Mouse (Mus musculus) limb, embryonic 15.5 days (tissue): ENCODE measurements around the gene Gm20388. TPM values are rescaled to one million over a fixed set of nuclear protein-coding genes. Genes with fewer than 3 reads are reported as not detected.

Source experiments
- ATAC-seq: fragments of 200-750 bp; cut with Nextera tagmentation; 2 replicates; pipeline ENCODE4 v1.8.0; 2017; ENCODE audit warnings: low read depth, moderate TSS enrichment; ENCODE audit not compliant: insufficient number of reproducible peaks, low FRiP score, low TSS enrichment
- H3K27ac ChIP-seq: fragments of 300-500 bp; sonication (generic); 2 replicates; pipeline ENCODE4 v1.5.1; 2015; ENCODE audit warnings: moderate library complexity, mild to moderate bottlenecking, inconsistent platforms
- H3K27me3 ChIP-seq: fragments of 300-500 bp; sonication (generic); 2 replicates; pipeline ENCODE4 v1.6.1; 2015; ENCODE audit warnings: inconsistent platforms
- H3K36me3 ChIP-seq: fragments of 300-500 bp; sonication (generic); 2 replicates; pipeline ENCODE4 v1.6.1; 2015; ENCODE audit warnings: inconsistent platforms
- H3K4me1 ChIP-seq: fragments of 300-500 bp; sonication (generic); 2 replicates; pipeline ENCODE4 v1.6.1; 2015; ENCODE audit warnings: inconsistent platforms
- H3K4me2 ChIP-seq: fragments of 300-500 bp; sonication (generic); 2 replicates; pipeline ENCODE4 v1.6.1; 2015; ENCODE audit warnings: mild to moderate bottlenecking, inconsistent platforms
- H3K4me3 ChIP-seq: fragments of 300-500 bp; sonication (generic); 2 replicates; pipeline ENCODE4 v1.5.1; 2015; ENCODE audit warnings: mild to moderate bottlenecking, inconsistent platforms
- H3K9ac ChIP-seq: fragments of 300-500 bp; sonication (generic); 2 replicates; pipeline ENCODE4 v1.6.1; 2015; ENCODE audit warnings: inconsistent platforms
- H3K9me3 ChIP-seq: fragments of 300-500 bp; sonication (generic); 2 replicates; pipeline ENCODE4 v1.6.1; 2016; ENCODE audit warnings: inconsistent platforms
- WGBS: fragments of 180-500 bp; shearing (Covaris S2); methylation state at CpG from one replicate; pipeline ENCODE4 v1.1.7; 2015; 5-methylcytosine and 5-hydroxymethylcytosine counted together
- polyA plus RNA-seq: library from polyadenylated mRNA; unstranded; fragments of >200 nt; fragmentation: Nextera tagmentation; extraction: Ambion mirVana; gene quantifications from 2 replicates; pipeline ENCODE4 v1.2.1, GENCODE M21; 2015

Gm20388 gene
- polyA plus RNA-seq, 1 experiment from 2014 or later: 4.9 TPM

DNA sequence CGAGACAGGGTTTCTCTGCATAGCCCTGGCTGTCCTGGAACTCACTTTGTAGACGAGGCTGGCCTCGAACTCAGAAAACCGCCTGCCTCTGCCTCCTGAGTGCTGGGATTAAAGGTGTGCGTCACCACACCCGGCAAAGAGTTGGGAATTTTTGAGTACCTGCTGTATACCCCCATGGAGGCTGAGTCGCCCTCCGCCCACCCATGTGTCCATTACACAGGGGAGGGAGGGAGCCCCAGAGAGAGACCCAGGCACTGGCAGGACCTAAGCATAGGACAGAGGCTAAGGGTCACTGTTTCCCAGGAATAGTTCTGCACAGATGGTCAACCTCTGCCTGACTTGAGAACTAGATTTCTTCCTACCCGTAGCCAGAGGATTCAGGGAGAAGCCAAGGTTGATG lies 596.6 kb downstream of the Gm20388 start:
- Histone ChIP-seq H3K9ac (no peak overlapping the region), H3K4me3 (no peak overlapping the region), H3K4me2 (no peak overlapping the region), H3K9me3 (no peaks in the 10 kb centered on the region), H3K36me3 (no peaks in the 10 kb centered on the region), H3K27me3 (peaks cover 7% of the 10 kb centered on the region; the same call in 1 of the 2 replicates), H3K27ac (no peak overlapping the region), H3K4me1 (peaks cover 82% of the 10 kb centered on the region)
- no peak for ATAC-seq
- 86% methylated on average over 9 of the region's 9 CpGs for WGBS

DNA sequence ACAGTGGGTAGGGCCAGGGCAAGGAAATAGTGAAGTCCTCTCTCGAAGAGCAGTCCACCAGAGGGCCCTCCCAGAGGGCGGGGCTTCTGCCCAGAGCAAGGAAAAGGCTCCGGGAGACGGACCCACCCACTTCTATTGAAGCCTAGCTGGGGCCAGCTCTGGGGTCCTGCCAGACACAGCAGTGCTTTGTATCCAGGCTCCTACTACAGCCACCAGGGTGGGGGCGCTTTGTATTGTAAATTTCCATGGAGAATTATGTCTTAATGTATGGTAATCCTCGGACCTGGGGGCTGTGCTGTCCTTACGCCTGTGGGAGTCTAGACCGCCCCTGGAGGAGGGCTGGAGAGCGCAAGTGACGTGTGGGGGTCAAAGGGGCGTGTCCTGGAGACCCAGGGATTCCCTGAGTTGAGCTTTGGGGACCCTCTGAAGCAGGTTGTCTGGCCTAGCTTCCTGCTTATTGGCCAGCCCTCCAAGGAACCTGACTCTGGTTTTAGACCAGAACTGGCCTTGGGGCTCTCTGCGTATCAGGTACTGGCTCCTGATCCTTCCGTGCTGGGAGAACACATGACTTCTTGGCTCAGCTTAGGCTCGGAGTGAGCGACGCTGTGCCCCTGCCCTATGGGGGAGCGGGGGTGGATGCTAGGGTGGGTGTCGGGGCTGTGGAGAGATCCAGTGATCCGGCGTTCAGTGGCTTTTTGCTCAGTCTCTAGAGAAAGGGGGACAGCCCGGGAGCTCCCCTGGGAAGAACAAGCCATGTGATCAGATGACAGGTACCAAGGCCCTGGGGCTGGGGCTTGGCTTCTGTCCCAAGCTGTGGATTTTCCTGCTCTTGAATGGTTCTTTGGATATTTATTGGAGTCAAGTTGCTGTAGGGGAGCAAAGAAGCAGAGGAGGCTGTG lies 598.7 kb downstream of the Gm20388 start:
- Histone ChIP-seq H3K4me1 (peaks cover 88% of the 10 kb centered on the region), H3K9me3 (no peaks in the 10 kb centered on the region), H3K36me3 (no peaks in the 10 kb centered on the region), H3K4me2 (peak overlapping the region; percentile 36), H3K4me3 (peak overlapping the region; percentile 0; the same call in 1 of the 2 replicates), H3K27ac (no peak overlapping the region), H3K9ac (no peak overlapping the region), H3K27me3 (peaks cover 5% of the 10 kb centered on the region; the same call in 1 of the 2 replicates)
- 7% methylated on average over 21 of the region's 21 CpGs for WGBS
- no peak for ATAC-seq

DNA sequence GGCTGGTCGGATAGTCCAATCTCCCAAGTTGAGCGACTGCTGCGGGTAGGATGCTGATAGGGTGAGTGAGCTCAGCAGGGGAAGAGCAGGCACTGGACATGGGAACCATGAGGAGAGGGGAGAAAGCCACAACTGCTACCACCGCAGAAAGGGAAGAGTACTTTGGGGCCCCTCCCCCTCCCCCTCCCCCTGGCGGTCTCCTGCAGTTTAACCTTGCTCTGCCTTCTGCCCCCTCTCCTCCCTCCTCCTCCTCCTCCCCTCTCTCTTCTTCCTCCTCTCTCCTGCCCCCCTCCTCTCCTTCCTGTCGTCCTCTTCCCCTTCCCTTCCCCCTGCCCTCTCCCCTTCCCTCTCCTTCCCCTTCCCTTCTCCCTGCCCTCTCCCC lies 599.4 kb downstream of the Gm20388 start:
- no peak overlapping the region for H3K9ac ChIP-seq
- no peak overlapping the region for H3K27ac ChIP-seq
- ATAC-seq: no peak
- H3K36me3 ChIP-seq: no peaks in the 10 kb centered on the region
- peaks cover 87% of the 10 kb centered on the region for H3K4me1 ChIP-seq
- 16% methylated on average over 6 of the region's 6 CpGs for WGBS
- H3K4me2 ChIP-seq: peak overlapping the region; percentile 36; the same call in 1 of the 2 replicates
- no peak overlapping the region for H3K4me3 ChIP-seq
- H3K27me3 ChIP-seq: peaks cover 5% of the 10 kb centered on the region; the same call in 1 of the 2 replicates
- H3K9me3 ChIP-seq: no peaks in the 10 kb centered on the region

DNA sequence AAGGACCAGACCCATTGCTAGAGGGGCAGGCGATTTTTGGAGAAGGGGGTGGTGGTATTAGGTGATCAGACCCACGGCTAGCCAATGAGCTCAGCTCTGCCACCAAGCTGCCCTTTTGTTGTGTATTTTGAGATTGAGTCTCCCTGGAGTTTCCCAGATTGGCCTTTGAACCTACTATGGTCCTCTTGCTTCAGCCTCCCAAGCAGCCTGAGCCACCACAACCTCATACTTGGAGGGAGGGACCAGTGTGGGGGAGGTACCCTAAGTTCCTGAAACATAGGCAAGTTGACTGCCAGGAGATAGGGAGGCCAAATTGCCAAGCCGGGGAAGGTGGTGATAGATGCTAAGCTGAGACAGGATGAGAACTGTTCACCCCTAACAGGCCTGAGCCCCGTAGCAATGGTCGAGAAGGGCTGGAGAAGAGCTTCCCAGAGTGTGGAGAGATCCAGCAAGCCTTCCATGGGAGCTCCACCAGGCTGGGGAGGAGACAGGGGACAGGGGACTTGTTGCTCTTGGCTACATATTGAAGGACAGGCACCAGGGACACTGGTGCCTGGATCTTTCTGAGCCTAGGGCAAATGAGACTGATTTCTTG lies 600.3 kb downstream of the Gm20388 start:
- 40% methylated on average over 5 of the region's 5 CpGs for WGBS
- H3K36me3 ChIP-seq: no peaks in the 10 kb centered on the region
- H3K9me3 ChIP-seq: no peaks in the 10 kb centered on the region
- peaks cover 83% of the 10 kb centered on the region for H3K4me1 ChIP-seq
- H3K9ac ChIP-seq: no peak overlapping the region
- H3K27ac ChIP-seq: no peak overlapping the region
- no peak for ATAC-seq
- H3K4me3 ChIP-seq: no peak overlapping the region
- H3K4me2 ChIP-seq: no peak overlapping the region
- H3K27me3 ChIP-seq: peaks cover 5% of the 10 kb centered on the region; the same call in 1 of the 2 replicates

DNA sequence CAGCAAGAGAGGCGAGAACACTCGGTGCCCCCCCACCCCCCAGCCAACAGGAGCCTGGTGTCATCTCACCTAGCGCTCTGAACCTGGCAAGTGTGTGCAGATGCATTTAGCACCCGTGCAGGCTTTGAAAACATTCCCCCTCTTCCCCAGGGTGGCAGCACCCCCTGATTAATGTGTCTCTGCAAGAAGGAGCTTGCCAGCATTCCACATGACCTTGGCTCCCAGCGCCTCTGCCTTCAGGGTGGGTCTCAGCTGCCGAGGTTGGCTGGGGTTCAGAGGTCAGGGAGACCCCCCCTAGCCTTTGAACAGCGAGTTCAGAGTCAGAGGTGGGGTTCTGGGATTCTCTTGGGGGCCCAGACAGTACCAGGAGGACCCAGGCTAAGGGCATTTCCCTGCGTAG lies 601.1 kb downstream of the Gm20388 start:
- Histone ChIP-seq H3K36me3 (no peaks in the 10 kb centered on the region), H3K27ac (peak overlapping the region; percentile 8; the same call in 1 of the 2 replicates), H3K9ac (0 out of 2 replicates have a peak overlapping the region, but pooled peaks have one; percentile 7), H3K4me2 (no peak overlapping the region), H3K27me3 (peaks cover 5% of the 10 kb centered on the region; the same call in 1 of the 2 replicates), H3K9me3 (no peaks in the 10 kb centered on the region), H3K4me3 (no peak overlapping the region), H3K4me1 (peaks cover 83% of the 10 kb centered on the region)
- 31% methylated on average over 8 of the region's 8 CpGs for WGBS
- ATAC-seq: no peak

DNA sequence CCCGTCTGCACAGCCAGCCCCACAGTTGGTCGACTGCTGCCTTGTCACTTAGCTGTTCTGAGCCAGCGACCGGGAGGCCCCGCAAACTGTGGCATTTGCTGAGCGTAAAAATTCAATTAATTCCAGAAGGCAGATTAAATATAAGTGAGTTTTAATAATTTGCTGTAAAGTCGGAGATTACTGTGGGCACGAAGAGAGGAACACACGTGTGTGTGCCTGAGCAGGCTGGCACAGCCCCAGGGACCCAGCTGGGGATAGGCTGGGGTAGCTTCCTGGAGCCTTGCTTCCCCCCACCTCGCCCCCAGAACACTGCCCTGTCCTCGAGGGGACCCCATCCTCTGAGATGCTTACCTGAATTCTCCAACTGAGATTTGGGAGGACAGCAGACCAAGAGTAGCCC lies 601.7 kb downstream of the Gm20388 start:
- H3K4me1 ChIP-seq: peaks cover 87% of the 10 kb centered on the region
- H3K9me3 ChIP-seq: no peaks in the 10 kb centered on the region
- no peak overlapping the region for H3K9ac ChIP-seq
- ATAC-seq: no peak
- no peaks in the 10 kb centered on the region for H3K36me3 ChIP-seq
- H3K4me2 ChIP-seq: no peak overlapping the region
- no peak overlapping the region for H3K4me3 ChIP-seq
- 22% methylated on average over 11 of the region's 11 CpGs for WGBS
- peaks cover 5% of the 10 kb centered on the region; the same call in 1 of the 2 replicates for H3K27me3 ChIP-seq
- 0 out of 2 replicates have a peak overlapping the region, but pooled peaks have one; percentile 8 for H3K27ac ChIP-seq

DNA sequence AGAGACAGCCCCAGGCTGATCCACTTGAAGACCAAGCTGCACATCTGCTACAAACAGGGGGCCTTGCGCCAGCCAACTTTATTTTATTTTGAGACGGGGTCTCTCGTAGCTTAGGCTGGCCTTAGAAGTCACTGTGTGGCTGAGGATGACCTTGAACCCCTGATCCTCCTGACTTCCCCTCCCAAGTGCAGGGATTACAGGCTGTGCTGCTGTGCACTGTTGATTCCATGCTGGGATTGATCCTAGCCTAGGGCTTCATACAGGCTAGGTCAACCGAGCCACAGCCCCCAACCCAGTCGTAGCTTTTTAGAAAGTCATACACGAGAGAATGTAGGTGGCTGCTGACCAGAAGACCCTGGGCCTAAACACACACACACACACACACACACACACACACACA lies 602.5 kb downstream of the Gm20388 start:
- H3K4me3 ChIP-seq: no peak overlapping the region
- no peaks in the 10 kb centered on the region for H3K9me3 ChIP-seq
- no peak overlapping the region for H3K9ac ChIP-seq
- no peaks in the 10 kb centered on the region for H3K27me3 ChIP-seq
- H3K4me2 ChIP-seq: no peak overlapping the region
- H3K27ac ChIP-seq: no peak overlapping the region
- WGBS: 61% methylated on average over 6 of the region's 6 CpGs
- H3K4me1 ChIP-seq: peaks cover 91% of the 10 kb centered on the region
- no peak for ATAC-seq
- no peaks in the 10 kb centered on the region for H3K36me3 ChIP-seq

DNA sequence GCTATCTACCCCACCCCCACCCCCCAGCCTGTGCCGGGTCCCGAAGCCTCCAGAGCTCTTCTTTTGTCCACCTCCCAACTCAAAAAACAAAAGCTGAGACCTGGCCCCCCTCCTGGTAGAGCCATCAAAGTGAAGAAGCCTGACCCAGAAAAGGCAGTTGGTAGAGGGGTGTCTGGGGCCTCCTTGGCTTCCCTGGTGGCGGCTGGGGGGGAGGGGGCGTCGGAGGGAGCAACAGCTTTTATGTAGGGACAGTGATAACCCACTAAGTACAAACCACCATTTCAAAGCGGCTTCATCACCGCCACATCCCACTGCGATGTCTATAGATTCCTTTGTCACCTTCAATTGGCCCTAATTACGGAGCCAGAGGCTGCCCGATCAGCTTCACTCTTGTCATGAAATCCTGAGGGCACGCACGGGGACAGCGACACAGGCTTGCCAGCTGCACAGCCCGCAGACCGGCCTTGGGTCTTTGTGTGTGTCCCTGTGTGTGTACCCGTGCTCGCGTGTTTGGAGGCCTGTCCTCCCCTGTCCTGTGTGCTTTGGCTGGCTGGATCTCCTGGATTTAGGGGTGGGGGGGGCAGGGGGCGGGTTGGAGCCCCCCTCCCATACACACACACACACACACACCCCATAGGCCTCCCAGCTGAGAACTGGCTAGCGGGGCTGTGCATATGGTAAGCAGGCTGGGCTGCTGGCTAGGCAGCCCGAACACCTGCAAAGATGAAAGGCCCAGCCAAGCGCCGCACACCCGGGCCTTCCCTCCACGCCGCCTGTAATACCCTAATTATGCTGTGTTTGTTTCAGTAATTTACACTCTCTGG lies 603.2 kb downstream of the Gm20388 start:
- Histone ChIP-seq H3K4me2 (no peak overlapping the region), H3K4me3 (no peak overlapping the region), H3K27me3 (no peaks in the 10 kb centered on the region), H3K27ac (no peak overlapping the region; the same call in 1 of the 2 replicates), H3K9ac (no peak overlapping the region), H3K36me3 (no peaks in the 10 kb centered on the region), H3K4me1 (peaks cover 92% of the 10 kb centered on the region), H3K9me3 (no peaks in the 10 kb centered on the region)
- no peak for ATAC-seq
- WGBS: 24% methylated on average over 26 of the region's 26 CpGs

DNA sequence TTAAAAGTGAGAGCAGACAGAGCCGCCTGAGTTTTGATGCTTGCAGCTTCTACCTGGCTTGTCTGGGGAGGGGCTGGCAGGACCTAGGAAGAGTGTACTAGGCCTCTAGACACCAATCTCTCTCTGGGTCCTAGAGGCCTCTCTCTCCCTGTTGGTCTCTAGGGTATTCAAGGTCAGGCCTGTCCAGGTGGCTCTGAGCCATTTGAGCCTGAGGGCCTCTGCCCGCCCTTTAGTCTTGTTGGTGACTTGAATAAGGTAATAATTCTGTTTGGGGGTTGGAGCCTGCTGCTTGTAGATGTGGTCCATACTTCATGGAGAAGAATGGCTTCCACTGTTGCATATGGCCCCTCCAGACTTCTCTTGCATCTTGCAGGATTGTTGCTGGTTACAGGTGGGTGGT lies 604.6 kb downstream of the Gm20388 start:
- Histone ChIP-seq H3K4me1 (peaks cover 91% of the 10 kb centered on the region), H3K4me3 (no peak overlapping the region), H3K9ac (no peak overlapping the region), H3K27me3 (no peaks in the 10 kb centered on the region), H3K27ac (no peak overlapping the region), H3K9me3 (no peaks in the 10 kb centered on the region), H3K4me2 (no peak overlapping the region), H3K36me3 (no peaks in the 10 kb centered on the region)
- no peak for ATAC-seq
- WGBS: 92% methylated on average over 2 of the region's 2 CpGs

DNA sequence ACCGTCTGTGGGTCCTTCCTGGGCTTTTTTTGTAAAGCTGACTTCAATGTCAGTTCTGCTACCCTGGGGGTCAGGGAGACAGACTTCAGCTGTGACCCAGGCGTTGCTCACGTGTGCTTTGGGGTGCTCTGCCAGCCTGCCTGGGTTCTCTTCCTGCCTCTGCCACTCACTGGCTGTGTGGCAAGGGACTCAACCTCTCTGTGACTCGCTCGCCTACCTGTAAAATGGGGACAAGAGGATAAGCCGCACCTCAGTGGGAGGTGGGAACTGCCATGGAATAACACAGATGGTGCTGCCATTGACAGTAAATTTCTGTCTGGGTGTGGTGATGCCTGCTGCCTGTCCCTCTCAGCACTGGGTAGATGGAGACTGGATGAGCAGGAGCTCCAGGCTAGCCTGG lies 605.0 kb downstream of the Gm20388 start:
- no peaks in the 10 kb centered on the region for H3K27me3 ChIP-seq
- ATAC-seq: no peak
- no peak overlapping the region for H3K4me3 ChIP-seq
- H3K9ac ChIP-seq: no peak overlapping the region
- no peak overlapping the region for H3K4me2 ChIP-seq
- H3K4me1 ChIP-seq: peaks cover 92% of the 10 kb centered on the region
- WGBS: 92% methylated on average over 6 of the region's 6 CpGs
- no peaks in the 10 kb centered on the region for H3K9me3 ChIP-seq
- H3K36me3 ChIP-seq: no peaks in the 10 kb centered on the region
- no peak overlapping the region for H3K27ac ChIP-seq

DNA sequence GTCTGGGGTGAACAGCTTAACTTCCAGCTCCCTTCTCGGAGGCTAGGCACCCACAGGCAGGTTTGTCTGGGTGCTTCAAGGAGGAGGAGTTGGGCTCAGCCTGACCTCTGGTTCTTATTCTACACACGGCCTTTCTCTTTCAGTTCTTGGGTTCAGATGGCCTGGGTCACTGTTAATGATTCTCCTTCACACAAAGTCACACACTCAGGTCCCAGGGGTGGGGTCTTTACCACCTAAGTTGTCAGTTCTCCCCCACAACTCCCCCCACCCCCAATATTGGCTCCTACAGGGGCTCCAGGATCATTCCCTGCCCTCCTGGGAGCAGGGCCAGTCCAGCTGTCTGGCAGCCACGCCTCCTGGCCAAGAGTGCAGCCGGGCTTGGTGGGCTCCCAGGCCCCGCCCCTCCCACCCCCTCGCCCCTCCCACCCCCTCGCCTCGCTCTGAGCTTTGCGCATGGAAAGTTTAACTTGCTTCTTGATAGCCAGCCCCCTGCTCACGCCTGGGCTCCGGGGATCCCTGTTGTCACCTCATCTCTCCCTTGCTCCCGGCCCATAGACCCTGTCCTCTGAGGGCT lies 605.6 kb downstream of the Gm20388 start:
- Histone ChIP-seq H3K27me3 (no peaks in the 10 kb centered on the region), H3K9ac (no peak overlapping the region), H3K4me2 (peak overlapping the region; percentile 10; the same call in 1 of the 2 replicates), H3K36me3 (no peaks in the 10 kb centered on the region), H3K4me3 (no peak overlapping the region), H3K27ac (peak overlapping the region; percentile 18; the same call in 1 of the 2 replicates), H3K9me3 (no peaks in the 10 kb centered on the region), H3K4me1 (peaks cover 92% of the 10 kb centered on the region)
- WGBS: 24% methylated on average over 12 of the region's 12 CpGs
- ATAC-seq: peak; percentile 15; the same call in 1 of the 2 replicates
